Mouse (Mus musculus) intestine, embryonic 14.5 days (tissue): ENCODE results near the gene Ppard. TPM values are rescaled to one million over a fixed set of nuclear protein-coding genes. Genes with fewer than 3 reads are reported as not detected.
A peak's percentile ranks its signal among the peaks of the same experiment; 100 is the strongest.

Experiments
- ATAC-seq: fragments of 200-750 bp; cut with Nextera tagmentation; replicated peaks from 2 replicates; pipeline ENCODE4 v1.8.0; 2017; ENCODE audit warnings: low read depth, moderate number of reproducible peaks, moderate TSS enrichment, moderate library complexity; ENCODE audit not compliant: low FRiP score, low TSS enrichment
- DNase-seq: peaks from one replicate; pipeline ENCODE4 v3.0.0-alpha.2; 2018; ENCODE audit warnings: low spot score
- H3K27ac ChIP-seq: fragments of 300-500 bp; sonication (generic); 2 replicates; pipeline ENCODE4 v1.5.1; 2014; ENCODE audit warnings: low read depth, mild to moderate bottlenecking, control low read depth
- H3K27me3 ChIP-seq: fragments of 300-500 bp; sonication (generic); replicated peaks from 2 replicates; pipeline ENCODE4 v1.6.1; 2014; ENCODE audit warnings: low read length, control low read depth; ENCODE audit not compliant: control insufficient read depth, insufficient read depth
- H3K36me3 ChIP-seq: fragments of 300-500 bp; sonication (generic); 2 replicates; pipeline ENCODE4 v1.6.1; 2014; ENCODE audit warnings: low read length, control low read depth; ENCODE audit not compliant: control insufficient read depth, insufficient read depth
- H3K4me1 ChIP-seq: fragments of 300-500 bp; sonication (generic); replicated peaks from 2 replicates; pipeline ENCODE4 v1.6.1; 2014; ENCODE audit warnings: low read length, control low read depth, mixed read lengths; ENCODE audit not compliant: control insufficient read depth, insufficient read depth
- H3K4me2 ChIP-seq: fragments of 300-500 bp; sonication (generic); 2 replicates; pipeline ENCODE4 v1.6.1; 2014; ENCODE audit warnings: low read length
- H3K4me3 ChIP-seq: fragments of 300-500 bp; sonication (generic); 2 replicates; pipeline ENCODE4 v1.5.1; 2014; ENCODE audit warnings: low read depth, low read length, control low read depth, mixed read lengths
- H3K9ac ChIP-seq: fragments of 300-500 bp; sonication (generic); 2 replicates; pipeline ENCODE4 v1.6.1; 2014; ENCODE audit warnings: mild to moderate bottlenecking, low read length
- H3K9me3 ChIP-seq: fragments of 300-500 bp; sonication (generic); 2 replicates; pipeline ENCODE4 v1.6.1; 2016; ENCODE audit warnings: low read length, control low read depth; ENCODE audit not compliant: control insufficient read depth
- WGBS: fragments of 180-500 bp; shearing (Covaris S2); extraction: QIAGEN DNeasy Blood & Tissue Kit; methylation state at CpG from one replicate; pipeline ENCODE4 v1.1.7; 2014; 5-methylcytosine and 5-hydroxymethylcytosine counted together
- polyA plus RNA-seq: library from polyadenylated mRNA; unstranded; fragments of >200 nt; fragmentation: Nextera tagmentation; extraction: Ambion mirVana; gene quantifications from 2 replicates; pipeline ENCODE4 v1.2.1, GENCODE M21; 2014

Ppard gene
- polyA plus RNA-seq, 1 experiment from 2014 or later: 2.5 TPM

DNA sequence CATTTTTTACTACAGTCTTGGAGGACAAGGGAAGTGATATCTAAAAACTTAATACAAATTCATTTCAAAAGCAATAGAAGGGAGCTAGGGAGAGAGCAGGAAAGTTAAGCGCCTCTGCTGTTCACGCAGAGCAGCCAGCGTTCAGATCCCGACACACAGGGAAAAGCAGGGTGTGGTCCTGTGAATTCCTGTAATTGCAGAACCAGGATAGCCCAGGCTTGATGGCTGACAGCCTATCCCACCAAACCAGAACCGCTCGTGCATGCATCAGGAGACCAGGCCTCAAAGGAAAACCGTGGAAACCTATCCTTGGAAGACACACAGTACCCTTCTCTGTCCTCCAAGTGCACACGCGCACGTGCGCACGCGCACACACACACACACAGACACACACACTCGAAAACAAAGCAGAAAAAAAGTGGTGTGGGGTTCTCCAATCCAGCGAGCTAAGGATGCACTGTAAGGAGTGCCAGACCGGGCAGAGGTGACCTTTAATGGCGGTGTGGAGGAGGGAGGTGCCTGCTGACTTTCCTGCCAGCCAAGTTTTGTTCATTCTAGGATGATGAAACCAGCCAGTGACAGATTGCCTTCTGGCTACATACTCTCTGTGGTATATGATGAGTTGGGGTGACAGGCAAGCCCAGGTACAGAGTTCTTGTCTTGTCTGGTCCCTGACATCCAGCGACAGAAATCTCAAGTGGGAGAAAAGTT is 1.3 kb upstream of the Ppard start:
- H3K4me1 ChIP-seq: peaks cover 14% of the 10 kb centered on the region; the same call in 1 of the 2 replicates
- no peak for DNase-seq
- H3K9ac ChIP-seq: no peak overlapping the region
- H3K27ac ChIP-seq: no peak overlapping the region
- no peaks in the 10 kb centered on the region for H3K27me3 ChIP-seq
- WGBS: 84% methylated on average over 18 of the region's 18 CpGs
- no peaks in the 10 kb centered on the region for H3K36me3 ChIP-seq
- no peak overlapping the region for H3K4me3 ChIP-seq
- no peak overlapping the region for H3K4me2 ChIP-seq
- H3K9me3 ChIP-seq: no peaks in the 10 kb centered on the region
- ATAC-seq: no peak

DNA sequence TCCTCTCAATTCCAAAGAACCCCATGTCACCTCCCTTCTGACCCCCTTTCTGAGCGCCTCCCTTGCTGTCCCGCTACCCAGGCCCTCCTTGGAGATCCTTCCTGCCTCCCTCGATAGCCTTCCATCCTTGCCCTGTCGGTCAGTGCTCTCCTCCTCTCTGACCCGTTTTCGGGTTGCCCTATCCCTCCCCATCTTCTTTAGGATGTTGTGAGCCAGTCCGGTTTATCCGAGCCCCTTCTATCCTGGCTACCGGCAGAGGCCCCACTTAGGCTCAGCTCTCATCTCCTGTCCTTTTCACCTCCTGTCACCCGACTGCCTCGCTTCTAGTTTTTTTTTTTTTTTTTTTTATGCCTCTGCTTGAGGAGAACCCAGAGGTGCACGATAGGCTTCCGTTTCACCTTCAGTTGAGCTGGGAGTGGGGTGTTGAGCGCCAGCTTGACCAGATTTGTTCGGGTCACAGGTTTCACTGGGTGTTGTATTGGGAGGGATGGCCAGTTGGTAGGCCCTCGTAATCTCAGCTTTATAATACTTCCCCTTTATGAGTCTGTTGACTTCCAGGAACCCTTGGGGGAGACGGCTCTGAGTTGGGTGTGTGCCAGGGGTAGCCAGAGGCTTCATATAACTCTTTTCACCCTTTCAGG is 711 bp downstream of the Ppard start:
- DNase-seq: no peak
- no peaks in the 10 kb centered on the region for H3K27me3 ChIP-seq
- WGBS: 6% methylated on average over 17 of the region's 17 CpGs
- H3K27ac ChIP-seq: peak overlapping the region; percentile 67
- no peaks in the 10 kb centered on the region for H3K9me3 ChIP-seq
- 0 out of 2 replicates have a peak, but pooled peaks cover 3% of the 10 kb centered on the region for H3K36me3 ChIP-seq
- peak; percentile 44 for ATAC-seq
- peak overlapping the region; percentile 68 for H3K4me2 ChIP-seq
- peak overlapping the region; percentile 89 for H3K9ac ChIP-seq
- H3K4me3 ChIP-seq: peak overlapping the region; percentile 79
- H3K4me1 ChIP-seq: peaks cover 14% of the 10 kb centered on the region; the same call in 1 of the 2 replicates

DNA sequence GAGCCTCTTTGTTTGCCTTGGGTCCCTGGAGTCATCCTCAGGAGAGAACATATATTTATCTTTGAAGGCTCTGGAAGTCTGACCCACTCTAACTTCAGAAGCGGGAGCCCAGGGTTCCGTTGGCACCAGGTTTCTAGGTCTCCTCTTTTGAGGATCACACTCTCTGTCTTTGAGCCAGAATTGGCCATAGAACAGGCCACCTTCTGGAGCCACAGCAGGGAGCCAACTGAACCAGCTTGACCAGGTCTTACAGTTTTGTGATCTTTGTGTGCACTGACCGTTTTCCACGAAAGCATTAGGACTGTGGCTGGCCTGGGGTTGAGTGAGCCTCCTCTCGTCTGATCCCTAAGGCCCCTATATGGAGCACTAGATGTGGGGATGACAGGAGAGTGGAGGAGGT is 2.1 kb downstream of the Ppard start:
- no peak overlapping the region for H3K4me2 ChIP-seq
- no peak overlapping the region for H3K9ac ChIP-seq
- peaks cover 14% of the 10 kb centered on the region; the same call in 1 of the 2 replicates for H3K4me1 ChIP-seq
- ATAC-seq: no peak
- H3K27me3 ChIP-seq: no peaks in the 10 kb centered on the region
- H3K27ac ChIP-seq: no peak overlapping the region
- no peaks in the 10 kb centered on the region for H3K9me3 ChIP-seq
- no peak for DNase-seq
- no peak overlapping the region for H3K4me3 ChIP-seq
- H3K36me3 ChIP-seq: 0 out of 2 replicates have a peak, but pooled peaks cover 6% of the 10 kb centered on the region
- WGBS: 86% methylated on average over 5 of the region's 5 CpGs

DNA sequence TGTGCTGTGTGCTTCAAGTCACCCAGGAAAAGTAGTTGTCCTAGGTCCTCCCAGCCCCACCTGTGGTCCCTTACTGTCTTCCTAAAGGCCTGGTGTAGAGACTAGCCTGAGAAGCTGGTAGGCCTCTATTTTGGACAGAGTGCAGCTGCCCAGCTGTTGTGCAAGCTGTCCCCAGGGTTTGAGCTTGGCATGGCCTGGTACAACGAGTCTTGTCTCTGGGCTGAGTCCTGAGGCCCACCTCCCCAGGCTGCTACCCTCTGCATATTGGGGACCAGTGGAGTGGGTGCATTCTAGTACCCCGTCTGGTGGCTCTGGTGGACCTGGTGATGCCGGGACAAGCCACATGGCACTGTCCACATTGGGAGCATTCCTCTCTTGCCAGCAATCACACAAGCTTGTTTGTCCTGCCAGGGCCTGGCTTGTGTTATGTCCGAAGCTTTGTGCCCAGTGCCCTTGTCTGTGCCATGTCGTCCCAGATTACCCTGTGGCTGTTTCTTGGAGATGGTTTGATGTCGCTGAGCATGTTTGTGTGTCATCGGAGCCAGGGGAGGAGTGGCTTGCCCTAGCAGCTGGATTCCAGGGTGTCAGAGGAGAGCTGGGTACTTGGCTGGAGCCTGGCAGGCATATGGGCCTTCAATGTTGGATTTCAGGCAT is 3.6 kb downstream of the Ppard start:
- WGBS: 80% methylated on average over 7 of the region's 7 CpGs
- H3K9ac ChIP-seq: no peak overlapping the region
- no peak for DNase-seq
- H3K27ac ChIP-seq: no peak overlapping the region
- H3K4me2 ChIP-seq: no peak overlapping the region
- H3K9me3 ChIP-seq: no peaks in the 10 kb centered on the region
- H3K4me3 ChIP-seq: no peak overlapping the region
- peaks cover 14% of the 10 kb centered on the region; the same call in 1 of the 2 replicates for H3K4me1 ChIP-seq
- H3K36me3 ChIP-seq: peaks cover 13% of the 10 kb centered on the region; the same call in 1 of the 2 replicates
- no peak for ATAC-seq
- H3K27me3 ChIP-seq: no peaks in the 10 kb centered on the region

DNA sequence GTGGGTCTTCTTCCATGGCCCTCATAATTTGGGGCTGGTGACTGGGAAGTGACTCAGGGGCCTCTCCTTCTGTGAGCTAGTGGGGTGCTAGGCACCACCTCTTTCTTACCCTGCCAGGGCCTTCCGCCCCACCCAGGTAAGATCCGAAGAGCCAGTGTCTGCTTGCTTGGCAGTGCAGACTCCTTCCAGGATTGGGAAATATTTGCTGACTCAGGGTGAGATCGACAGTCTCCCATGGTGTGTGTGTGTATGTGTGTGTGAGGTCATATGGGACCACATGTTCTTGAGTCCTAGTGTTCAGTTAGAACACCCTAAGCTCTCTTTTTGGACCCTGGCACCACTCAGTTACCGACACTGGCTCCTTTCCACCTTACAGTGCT is 4.1 kb downstream of the Ppard start:
- H3K9ac ChIP-seq: no peak overlapping the region
- no peak overlapping the region for H3K27ac ChIP-seq
- peaks cover 14% of the 10 kb centered on the region; the same call in 1 of the 2 replicates for H3K4me1 ChIP-seq
- no peaks in the 10 kb centered on the region for H3K27me3 ChIP-seq
- no peak for ATAC-seq
- H3K4me2 ChIP-seq: no peak overlapping the region
- DNase-seq: no peak
- H3K9me3 ChIP-seq: no peaks in the 10 kb centered on the region
- H3K36me3 ChIP-seq: peaks cover 18% of the 10 kb centered on the region; the same call in 1 of the 2 replicates
- H3K4me3 ChIP-seq: no peak overlapping the region
- 86% methylated on average over 4 of the region's 4 CpGs for WGBS

DNA sequence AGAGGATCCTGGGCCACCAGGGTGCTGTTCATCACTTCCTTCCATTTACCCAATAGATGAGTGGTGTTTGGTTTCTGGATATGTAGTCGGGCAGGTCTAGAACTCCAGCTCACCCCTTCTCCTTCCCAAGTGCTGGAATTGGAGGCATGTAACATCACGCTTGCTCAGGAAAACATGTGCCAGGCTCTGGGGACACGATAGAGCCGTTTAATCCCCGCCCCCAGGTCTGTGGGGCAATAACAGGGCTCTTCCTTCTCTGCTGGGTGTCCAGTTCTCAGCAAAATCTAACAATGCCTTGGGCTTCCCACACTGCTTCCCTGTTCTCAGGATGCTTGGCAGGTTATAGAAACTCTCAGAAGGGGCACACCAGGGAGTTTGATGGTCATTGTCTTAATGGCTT is 4.9 kb downstream of the Ppard start:
- no peaks in the 10 kb centered on the region for H3K27me3 ChIP-seq
- H3K27ac ChIP-seq: no peak overlapping the region
- no peak for ATAC-seq
- peaks cover 14% of the 10 kb centered on the region; the same call in 1 of the 2 replicates for H3K4me1 ChIP-seq
- H3K9ac ChIP-seq: no peak overlapping the region
- H3K9me3 ChIP-seq: no peaks in the 10 kb centered on the region
- no peak overlapping the region for H3K4me3 ChIP-seq
- H3K36me3 ChIP-seq: peaks cover 18% of the 10 kb centered on the region; the same call in 1 of the 2 replicates
- H3K4me2 ChIP-seq: no peak overlapping the region
- DNase-seq: no peak
- 83% methylated on average over 5 of the region's 5 CpGs for WGBS

DNA sequence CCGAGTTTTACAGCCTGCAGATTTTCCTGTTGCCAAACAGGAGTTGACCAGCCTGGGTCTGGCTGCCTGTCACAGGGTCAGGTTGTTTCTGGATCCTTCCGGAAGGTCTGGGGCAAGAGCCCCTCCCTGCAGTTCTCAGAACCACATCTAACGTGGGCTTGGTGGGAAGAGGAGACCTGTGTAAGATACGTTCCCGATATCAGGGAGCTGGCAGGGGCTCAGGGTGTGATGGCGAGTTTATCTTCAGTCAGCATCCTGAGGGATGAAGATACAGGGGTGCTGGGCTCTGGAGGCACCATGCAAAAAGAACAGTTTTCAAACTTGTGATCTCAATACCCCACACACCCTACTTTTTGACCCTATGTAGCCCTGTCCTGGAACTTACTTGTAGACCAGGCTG is 5.4 kb downstream of the Ppard start:
- Histone ChIP-seq H3K4me2 (no peak overlapping the region), H3K27ac (no peak overlapping the region), H3K4me1 (peaks cover 14% of the 10 kb centered on the region; the same call in 1 of the 2 replicates), H3K9me3 (no peaks in the 10 kb centered on the region), H3K9ac (no peak overlapping the region), H3K4me3 (no peak overlapping the region), H3K36me3 (peaks cover 20% of the 10 kb centered on the region; the same call in 1 of the 2 replicates), H3K27me3 (no peaks in the 10 kb centered on the region)
- 80% methylated on average over 6 of the region's 6 CpGs for WGBS
- no peak for ATAC-seq
- no peak for DNase-seq

DNA sequence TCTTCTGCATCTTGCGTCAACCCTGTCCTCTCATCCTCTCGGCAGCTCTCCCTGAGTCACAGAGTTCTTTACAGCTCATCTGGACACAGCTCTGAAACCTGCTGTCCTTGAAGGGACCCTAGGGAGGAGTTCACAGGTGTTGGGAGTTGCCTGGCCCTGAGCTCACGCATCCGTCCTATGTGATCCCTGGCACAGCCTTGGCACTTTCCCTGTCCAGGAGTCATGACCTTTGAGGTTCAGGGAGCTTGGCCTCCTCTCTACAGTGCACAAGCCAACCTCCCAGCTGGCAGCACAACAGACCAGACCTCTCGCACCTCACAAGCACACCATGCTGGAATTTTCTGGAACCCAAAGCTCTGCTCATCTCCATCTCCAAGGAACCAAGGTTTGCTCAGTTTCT is 8.3 kb downstream of the Ppard start:
- Histone ChIP-seq H3K27me3 (no peaks in the 10 kb centered on the region), H3K36me3 (peaks cover 28% of the 10 kb centered on the region; the same call in 1 of the 2 replicates)
- no peak for DNase-seq

More for the DNA sequence above, 8.3 kb downstream of the Ppard start:
- Histone ChIP-seq H3K4me1 (peaks cover 12% of the 10 kb centered on the region), H3K9ac (no peak overlapping the region), H3K4me3 (no peak overlapping the region), H3K9me3 (no peaks in the 10 kb centered on the region), H3K27ac (no peak overlapping the region), H3K4me2 (no peak overlapping the region)
- ATAC-seq: no peak
- WGBS: 94% methylated on average over 5 of the region's 5 CpGs
